In genomic region chr2:71473830-71474229, GRCm38 (mm10) we compare ENCODE assay signal across 21 mouse cellular contexts. TPM values are rescaled to one million over a fixed set of nuclear protein-coding genes. Genes with fewer than 3 reads are reported as not detected.
DNase-seq lines count a peak whose midpoint lies in the region; ATAC-seq and TF ChIP-seq lines count a peak whose summit lies in the region.
"Had no signal": no experiment of that assay in that cellular context is flagged by ENCODE, and none has a peak within 500 bp of the region (broad histone marks: within the 10 kb centered on the region; RNA-seq: fewer than 3 reads in every experiment).

No protein-coding gene starts in this region.

- H3K4me3 ChIP-seq in hindbrain, embryonic 10.5 days: no peak overlapping the region
- no peak overlapping the region for H3K4me3 ChIP-seq in hindbrain, embryonic 13.5 days
- H3K4me3 ChIP-seq in embryonic facial prominence, embryonic 10.5 days: no peak overlapping the region
- no peak overlapping the region for H3K4me3 ChIP-seq in embryonic facial prominence, embryonic 14.5 days (ENCODE audit: low read depth, low read length)
- no peak overlapping the region for H3K4me3 ChIP-seq in forebrain, postnatal 0 days (ENCODE audit: low read depth, low read length)
- H3K4me3 ChIP-seq: forebrain, embryonic 13.5 days; heart, adult 2 months; heart, embryonic 15.5 days had no signal

- H3K9ac ChIP-seq in hindbrain, embryonic 13.5 days: no peak overlapping the region
- no peak overlapping the region for H3K9ac ChIP-seq in embryonic facial prominence, embryonic 14.5 days (ENCODE audit: low read depth, low read length)
- no peak overlapping the region for H3K9ac ChIP-seq in forebrain, postnatal 0 days
- H3K9ac ChIP-seq: forebrain, embryonic 13.5 days; heart, embryonic 15.5 days had no signal

- no peak overlapping the region for H3K4me2 ChIP-seq in hindbrain, embryonic 13.5 days
- H3K4me2 ChIP-seq in embryonic facial prominence, embryonic 14.5 days (ENCODE audit: low read depth, low read length): peak overlapping the region; percentile 23; the same call in 1 of the 2 replicates
- no peak overlapping the region for H3K4me2 ChIP-seq in forebrain, postnatal 0 days (ENCODE audit: low read depth)
- H3K4me2 ChIP-seq: forebrain, embryonic 13.5 days; heart, embryonic 11.5 days; heart, embryonic 15.5 days had no signal

- H3K27ac ChIP-seq in hindbrain, embryonic 10.5 days: no peak overlapping the region
- no peak overlapping the region for H3K27ac ChIP-seq in hindbrain, embryonic 13.5 days
- peak overlapping the region; percentile 71 for H3K27ac ChIP-seq in embryonic facial prominence, embryonic 10.5 days (replicated peaks)
- peak overlapping the region; percentile 76 for H3K27ac ChIP-seq in embryonic facial prominence, embryonic 14.5 days (replicated peaks; ENCODE audit: low read depth, low read length)
- no peak overlapping the region for H3K27ac ChIP-seq in forebrain, postnatal 0 days (ENCODE audit: low read depth, low read length)
- H3K27ac ChIP-seq: forebrain, embryonic 13.5 days; heart, adult 2 months; heart, embryonic 15.5 days had no signal

- H3K36me3 ChIP-seq in hindbrain, embryonic 10.5 days: no peaks in the 10 kb centered on the region
- H3K36me3 ChIP-seq in hindbrain, embryonic 13.5 days: no peaks in the 10 kb centered on the region
- H3K36me3 ChIP-seq in embryonic facial prominence, embryonic 10.5 days (replicated peaks): peaks cover 5% of the 10 kb centered on the region; the same call in 1 of the 2 replicates
- no peaks in the 10 kb centered on the region for H3K36me3 ChIP-seq in embryonic facial prominence, embryonic 14.5 days (ENCODE audit: control insufficient read depth, insufficient read depth, low read length)
- no peaks in the 10 kb centered on the region for H3K36me3 ChIP-seq in forebrain, postnatal 0 days (ENCODE audit: insufficient read depth)
- H3K36me3 ChIP-seq: heart, embryonic 15.5 days had no signal

- no peaks in the 10 kb centered on the region for H3K27me3 ChIP-seq in hindbrain, embryonic 10.5 days (ENCODE audit: insufficient read depth, poor library complexity, severe bottlenecking)
- H3K27me3 ChIP-seq in hindbrain, embryonic 13.5 days: no peaks in the 10 kb centered on the region
- no peaks in the 10 kb centered on the region for H3K27me3 ChIP-seq in embryonic facial prominence, embryonic 10.5 days (replicated peaks; ENCODE audit: low read depth, poor library complexity, severe bottlenecking)
- no peaks in the 10 kb centered on the region for H3K27me3 ChIP-seq in embryonic facial prominence, embryonic 14.5 days (replicated peaks; ENCODE audit: control insufficient read depth, insufficient read depth, low read length)
- no peaks in the 10 kb centered on the region for H3K27me3 ChIP-seq in forebrain, postnatal 0 days (ENCODE audit: insufficient read depth, low read length)
- H3K27me3 ChIP-seq: forebrain, embryonic 13.5 days; heart, embryonic 15.5 days had no signal

- 54% methylated on average over 7 of the region's 7 CpGs for WGBS in hindbrain, embryonic 10.5 days
- 74% methylated on average over 7 of the region's 7 CpGs for WGBS in hindbrain, embryonic 13.5 days
- WGBS in embryonic facial prominence, embryonic 10.5 days: 19% methylated on average over 7 of the region's 7 CpGs
- WGBS in embryonic facial prominence, embryonic 14.5 days: 20% methylated on average over 7 of the region's 7 CpGs
- 82% methylated on average over 7 of the region's 7 CpGs for WGBS in forebrain, postnatal 0 days

- H3K9me3 ChIP-seq in hindbrain, embryonic 10.5 days: no peaks in the 10 kb centered on the region
- no peaks in the 10 kb centered on the region for H3K9me3 ChIP-seq in hindbrain, embryonic 13.5 days
- peaks cover 5% of the 10 kb centered on the region for H3K9me3 ChIP-seq in embryonic facial prominence, embryonic 10.5 days
- H3K9me3 ChIP-seq in embryonic facial prominence, embryonic 14.5 days (ENCODE audit: control insufficient read depth, low read length): peaks cover 6% of the 10 kb centered on the region; the same call in 1 of the 2 replicates
- H3K9me3 ChIP-seq in forebrain, postnatal 0 days (ENCODE audit: low read length): no peaks in the 10 kb centered on the region
- H3K9me3 ChIP-seq: forebrain, embryonic 13.5 days; heart, embryonic 15.5 days had no signal

- peaks cover 16% of the 10 kb centered on the region for H3K4me1 ChIP-seq in hindbrain, embryonic 10.5 days (replicated peaks)
- H3K4me1 ChIP-seq in hindbrain, embryonic 13.5 days (replicated peaks): peaks cover 14% of the 10 kb centered on the region
- peaks cover 45% of the 10 kb centered on the region for H3K4me1 ChIP-seq in embryonic facial prominence, embryonic 10.5 days
- peaks cover 23% of the 10 kb centered on the region for H3K4me1 ChIP-seq in embryonic facial prominence, embryonic 14.5 days (ENCODE audit: control insufficient read depth, insufficient read depth, low read length)
- no peaks in the 10 kb centered on the region; the same call in 1 of the 2 replicates for H3K4me1 ChIP-seq in forebrain, postnatal 0 days (ENCODE audit: insufficient read depth)

- TF ChIP-seq CTCF in forebrain, postnatal 0 days (IDR thresholded peaks at IDR 0.05; ENCODE audit: low read depth): no peak

- peak; percentile 27 for DNase-seq in hindbrain, embryonic 10.5 days (ENCODE audit: low spot score)
- peak; percentile 23 for DNase-seq in 3T3-L1 (ENCODE audit: low read depth, low spot score)
- DNase-seq in embryonic facial prominence, embryonic 10.5 days (ENCODE audit: low spot score): peak; percentile 56
- DNase-seq in embryonic facial prominence, embryonic 14.5 days (ENCODE audit: low spot score): no peak
- no peak for DNase-seq in adrenal gland, postnatal 10 days
- DNase-seq in forebrain, postnatal 0 days: no peak
- no peak for DNase-seq in urinary bladder, postnatal 14 days (ENCODE audit: low spot score)
- DNase-seq: adrenal gland, adult 8-10 months; B cell, adult 2 months; cerebellum, adult 11 months; cerebellum, adult 8-10 months; gastrocnemius, postnatal 10 days; heart, adult 2 months had no signal

- ATAC-seq in hindbrain, embryonic 13.5 days (ENCODE audit: low FRiP score): no peak
- ATAC-seq in embryonic facial prominence, embryonic 14.5 days (ENCODE audit: low read depth): no peak
- no peak for ATAC-seq in forebrain, postnatal 0 days
- ATAC-seq: CD4-positive, CD25-positive, alpha-beta regulatory T cell, adult 4 months; forebrain, embryonic 13.5 days; inflammation-experienced regulatory T-cells, adult 6 months; intestine, postnatal 0 days had no signal

RNA-seq across cellular contexts. Expression of gene Metap1d, which starts 20.8 kb away (rescaled TPM):
- polyA plus RNA-seq in hindbrain, embryonic 10.5 days (2016; fragmentation: Nextera tagmentation; extraction: Ambion mirVana): 26.1 and 27.2 TPM in 2 replicates
- polyA plus RNA-seq in hindbrain, embryonic 13.5 days (2015; fragmentation: Nextera tagmentation; extraction: Ambion mirVana): 33.4 and 33.7 TPM in 2 replicates
- polyA plus RNA-seq in embryonic facial prominence, embryonic 10.5 days (2016; fragmentation: Nextera tagmentation; extraction: Ambion mirVana): 29.1 and 29.6 TPM in 2 replicates
- polyA plus RNA-seq in embryonic facial prominence, embryonic 14.5 days (2014; fragmentation: Nextera tagmentation; extraction: Ambion mirVana): 43.0 and 44.6 TPM in 2 replicates
- total RNA-seq in adrenal gland, postnatal 10 days (2021): 10 to 100 TPM; 32.7 to 46.6 TPM
- 16.6 and 19.4 TPM in 2 replicates for total RNA-seq in forebrain, postnatal 0 days (2014; rRNA removed)
- 23.1 and 25.3 TPM in 2 replicates for polyA plus RNA-seq in forebrain, postnatal 0 days (2015; fragmentation: Nextera tagmentation; extraction: Ambion mirVana)

RNA-seq across cellular contexts. Expression of gene Dlx1, which starts 54.1 kb away (rescaled TPM):
- 6.4 and 9.9 TPM in 2 replicates for polyA plus RNA-seq in hindbrain, embryonic 10.5 days (2016; fragmentation: Nextera tagmentation; extraction: Ambion mirVana)
- 0.96 and 1.4 TPM in 2 replicates for polyA plus RNA-seq in hindbrain, embryonic 13.5 days (2015; fragmentation: Nextera tagmentation; extraction: Ambion mirVana)
- 46.1 and 69.6 TPM in 2 replicates for polyA plus RNA-seq in embryonic facial prominence, embryonic 10.5 days (2016; fragmentation: Nextera tagmentation; extraction: Ambion mirVana)
- polyA plus RNA-seq in embryonic facial prominence, embryonic 14.5 days (2014; fragmentation: Nextera tagmentation; extraction: Ambion mirVana): 13.1 and 15.2 TPM in 2 replicates
- total RNA-seq in adrenal gland, postnatal 10 days (2021): under 1 TPM; 0.24 to 0.45 TPM
- 73.5 and 80.2 TPM in 2 replicates for total RNA-seq in forebrain, postnatal 0 days (2014; rRNA removed)
- 105 and 139 TPM in 2 replicates for polyA plus RNA-seq in forebrain, postnatal 0 days (2015; fragmentation: Nextera tagmentation; extraction: Ambion mirVana)
- total RNA-seq: common myeloid progenitor, adult 5-6 weeks had no signal
- polyA plus RNA-seq: CD4-positive, CD25-positive, alpha-beta regulatory T cell, adult 4 months; inflammation-experienced regulatory T-cells, adult 6 months had no signal

Comparison
In these comparisons a context has a peak if more than half of its experiments do, and no peak if none do; other contexts are left out.
1. DNase-seq: peak in hindbrain, embryonic 10.5 days (single experiment), 3T3-L1 (single experiment) and embryonic facial prominence, embryonic 10.5 days (single experiment); none in embryonic facial prominence, embryonic 14.5 days (single experiment), adrenal gland, postnatal 10 days (single experiment), forebrain, postnatal 0 days (single experiment) and urinary bladder, postnatal 14 days (single experiment).
2. H3K27ac ChIP-seq: peak in embryonic facial prominence, embryonic 10.5 days (single experiment) and embryonic facial prominence, embryonic 14.5 days (single experiment); none in hindbrain, embryonic 10.5 days (single experiment), hindbrain, embryonic 13.5 days (single experiment) and forebrain, postnatal 0 days (single experiment).